Mouse (Mus musculus) thymus, adult 2 months (tissue): ENCODE measurements around the gene D330045A20Rik. TPM values are rescaled to one million over a fixed set of nuclear protein-coding genes. Genes with fewer than 3 reads are reported as not detected.

Experiments
- DNase-seq: peaks from one replicate; pipeline ENCODE4 v3.0.0; 2021
- H3K27ac ChIP-seq: fragments of 200-500 bp; 2 replicates; pipeline ENCODE4 v1.5.1; 2012; ENCODE audit warnings: low read length, control low read depth; ENCODE audit not compliant: control insufficient read depth, insufficient read depth
- H3K27me3 ChIP-seq: fragments of 200-500 bp; 2 replicates; pipeline ENCODE4 v1.6.1; 2012; ENCODE audit warnings: mild to moderate bottlenecking, low read length, moderate library complexity, mixed read lengths; ENCODE audit not compliant: control insufficient read depth, insufficient read depth
- H3K36me3 ChIP-seq: fragments of 200-500 bp; 2 replicates; pipeline ENCODE4 v1.6.1; 2012; ENCODE audit warnings: mild to moderate bottlenecking, low read length, moderate library complexity; ENCODE audit not compliant: control insufficient read depth, insufficient read depth
- H3K4me1 ChIP-seq: fragments of 200-500 bp; replicated peaks from 2 replicates; pipeline ENCODE4 v1.6.1; 2012; ENCODE audit warnings: low read length; ENCODE audit not compliant: control insufficient read depth, insufficient read depth
- H3K4me3 ChIP-seq: fragments of 200-500 bp; 2 replicates; pipeline ENCODE4 v1.5.1; 2012; ENCODE audit warnings: mild to moderate bottlenecking, low read length, control low read depth, moderate library complexity; ENCODE audit not compliant: control insufficient read depth, insufficient read depth
- CTCF ChIP-seq: fragments of 200-500 bp; IDR thresholded peaks from 2 replicates; pipeline ENCODE4 v1.5.1; 2012; ENCODE audit warnings: mild to moderate bottlenecking, control low read depth, low read length, moderate library complexity, borderline replicate concordance; ENCODE audit not compliant: control insufficient read depth, poor library complexity, insufficient read depth; ENCODE audit errors: extremely low read depth
- POLR2A ChIP-seq: fragments of 200-500 bp; IDR thresholded peaks from 2 replicates; pipeline ENCODE4 v1.6.1; 2012; ENCODE audit warnings: mild to moderate bottlenecking, low read length, control low read depth, moderate library complexity; ENCODE audit not compliant: control insufficient read depth, poor library complexity, insufficient read depth; ENCODE audit errors: extremely low read depth
- WGBS: fragments of 180-500 bp; shearing (Covaris S2); methylation state at CpG from one replicate; pipeline ENCODE4 v1.1.7; 2018; 5-methylcytosine and 5-hydroxymethylcytosine counted together
- polyA plus RNA-seq: library from polyadenylated mRNA; depleted of rRNA; stranded (reverse); fragments of >200 nt; gene quantifications from 2 replicates; pipeline ENCODE4 v1.2.3, GENCODE M21; 2012

The D330045A20Rik gene
- polyA plus RNA-seq, 1 experiment, result 0.04 TPM

GRCm38 (mm10) chrX:139532293-139532692, 52.1 kb downstream of the D330045A20Rik start:
- TF ChIP-seq CTCF (no peak), POLR2A (no peak)
- 87% methylated on average over 4 of the region's 4 CpGs for WGBS
- H3K27me3 ChIP-seq, result no peaks in the 10 kb centered on the region
- no peak for DNase-seq
- H3K36me3 ChIP-seq, result no peaks in the 10 kb centered on the region
- no peak overlapping the region for H3K4me3 ChIP-seq
- H3K4me1 ChIP-seq, result no peaks in the 10 kb centered on the region
- H3K27ac ChIP-seq, result no peak overlapping the region

- Histone ChIP-seq H3K4me3 (no peak overlapping the region), H3K27me3 (no peaks in the 10 kb centered on the region), H3K4me1 (no peaks in the 10 kb centered on the region), H3K36me3 (no peaks in the 10 kb centered on the region), H3K27ac (no peak overlapping the region)
- no peak for DNase-seq
- TF ChIP-seq CTCF, result no peak
- WGBS, result 97% methylated on average over 5 of the region's 5 CpGs
Observed at GRCm38 (mm10) chrX:139537641-139538397, 57.7 kb downstream of the D330045A20Rik start.

- no peak overlapping the region for H3K27ac ChIP-seq
- H3K27me3 ChIP-seq, result no peaks in the 10 kb centered on the region
- no peaks in the 10 kb centered on the region for H3K36me3 ChIP-seq
- TF ChIP-seq CTCF, result no peak
- no peak for TF ChIP-seq POLR2A
- DNase-seq, result no peak
- H3K4me1 ChIP-seq, result no peaks in the 10 kb centered on the region
- H3K4me3 ChIP-seq, result no peak overlapping the region
- WGBS, result 74% methylated on average over 7 of the region's 7 CpGs
Observed at GRCm38 (mm10) chrX:139543726-139544125, 63.6 kb downstream of the D330045A20Rik start.

- no peaks in the 10 kb centered on the region for H3K36me3 ChIP-seq
- 91% methylated on average over 5 of the region's 5 CpGs for WGBS
- H3K27me3 ChIP-seq, result no peaks in the 10 kb centered on the region
- TF ChIP-seq CTCF (no peak), POLR2A (no peak)
- no peaks in the 10 kb centered on the region for H3K4me1 ChIP-seq
- no peak overlapping the region for H3K4me3 ChIP-seq
- no peak overlapping the region for H3K27ac ChIP-seq
- DNase-seq, result no peak
Observed at GRCm38 (mm10) chrX:139550456-139550855, 70.3 kb downstream of the D330045A20Rik start.

- H3K4me3 ChIP-seq, result no peak overlapping the region
- TF ChIP-seq CTCF (no peak), POLR2A (no peak)
- no peaks in the 10 kb centered on the region for H3K4me1 ChIP-seq
- DNase-seq, result no peak
- no peaks in the 10 kb centered on the region for H3K27me3 ChIP-seq
- WGBS, result 85% methylated on average over 2 of the region's 2 CpGs
- no peak overlapping the region for H3K27ac ChIP-seq
- no peaks in the 10 kb centered on the region for H3K36me3 ChIP-seq
Observed at GRCm38 (mm10) chrX:139552090-139552489, 71.9 kb downstream of the D330045A20Rik start.

- H3K4me1 ChIP-seq, result no peaks in the 10 kb centered on the region
- DNase-seq, result no peak
- H3K27me3 ChIP-seq, result no peaks in the 10 kb centered on the region
- TF ChIP-seq POLR2A, result no peak
- TF ChIP-seq CTCF, result no peak
- H3K27ac ChIP-seq, result no peak overlapping the region
- H3K36me3 ChIP-seq, result no peaks in the 10 kb centered on the region
- H3K4me3 ChIP-seq, result no peak overlapping the region
- WGBS, result 81% methylated on average over 5 of the region's 5 CpGs
Observed at GRCm38 (mm10) chrX:139562255-139562924, 82.2 kb downstream of the D330045A20Rik start.

- no peak within 1 kb of the TSS for H3K4me3 ChIP-seq
- H3K27me3 ChIP-seq, result no peaks in the 10 kb centered on the region
- no peak for TF ChIP-seq POLR2A
- WGBS, result 93% methylated on average over 8 of the region's 8 CpGs
- no peaks in the 10 kb centered on the region for H3K36me3 ChIP-seq
- no peak for DNase-seq
- H3K4me1 ChIP-seq, result no peaks in the 10 kb centered on the region
- H3K27ac ChIP-seq, result no peak within 1 kb of the TSS
Observed at GRCm38 (mm10) chrX:139562925-139563461, 82.8 kb downstream of the D330045A20Rik start, which contains the start of gene Rnf128. Gene Rnf128, plus strand, starts transcription at chrX:139563316.
